Mouse (Mus musculus): Measurements from ENCODE around the gene Vdr. TPM values are rescaled to one million over a fixed set of nuclear protein-coding genes. Genes with fewer than 3 reads are reported as not detected.

The Vdr gene
- total RNA-seq, 2 experiments from 2014 or later: 0.59 to 4.1 TPM

DNA sequence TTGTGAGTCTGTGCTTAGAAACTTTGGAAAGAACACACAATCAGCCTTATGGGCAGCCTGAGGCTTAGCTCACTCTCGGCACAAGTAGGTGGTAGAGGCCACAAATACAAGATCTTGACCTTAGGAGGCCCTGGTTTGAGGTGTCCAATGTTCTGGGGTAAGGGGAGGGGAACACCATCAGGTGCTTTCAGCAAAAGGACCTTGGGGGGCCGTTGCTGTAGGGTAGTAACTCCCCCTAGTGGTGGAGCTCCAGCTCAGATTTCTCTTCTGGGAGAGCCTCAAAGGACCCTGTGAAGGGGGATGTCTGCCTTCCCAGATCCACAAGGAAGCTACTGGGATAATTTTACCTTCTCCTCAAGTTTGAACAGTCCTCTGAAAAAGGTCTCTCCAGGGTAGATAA is 60.0 kb downstream of the Vdr start:
- ATAC-seq (ENCODE audit: poor library complexity, severe bottlenecking): 0 out of 2 replicates have a peak, but pooled peaks have one; percentile 24

GRCm38 (mm10) chr15:97849116-97849911 is 61.1 kb downstream of the Vdr start:
- peak; percentile 86 for ATAC-seq (ENCODE audit: poor library complexity, severe bottlenecking)

DNA sequence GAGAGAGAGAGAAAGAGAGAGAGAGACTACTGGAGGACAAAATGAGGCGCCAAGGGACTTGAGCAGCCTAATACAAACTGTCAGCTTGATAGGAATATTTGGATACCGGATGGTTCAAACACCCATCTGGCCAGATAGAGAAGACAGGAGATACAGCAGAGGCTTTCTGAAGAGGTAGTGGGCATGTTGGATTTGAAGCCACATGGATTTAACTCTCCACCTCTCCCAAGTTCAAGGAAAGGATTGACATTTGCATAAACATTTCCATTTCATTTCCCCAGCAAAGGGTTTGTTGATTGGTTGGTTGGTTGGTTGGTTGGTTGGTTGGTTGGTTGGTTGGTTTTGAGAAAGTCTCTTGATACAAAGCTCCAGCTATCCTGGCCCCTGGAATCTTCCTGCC is 62.6 kb downstream of the Vdr start:
- no peak for ATAC-seq (ENCODE audit: poor library complexity, severe bottlenecking)

GRCm38 (mm10) chr15:97847285-97847684 is 63.1 kb downstream of the Vdr start:
- no peak for ATAC-seq (ENCODE audit: poor library complexity, severe bottlenecking)

- no peak for ATAC-seq (ENCODE audit: poor library complexity, severe bottlenecking)
Measured at GRCm38 (mm10) chr15:97846121-97846882, 64.1 kb downstream of the Vdr start.

DNA sequence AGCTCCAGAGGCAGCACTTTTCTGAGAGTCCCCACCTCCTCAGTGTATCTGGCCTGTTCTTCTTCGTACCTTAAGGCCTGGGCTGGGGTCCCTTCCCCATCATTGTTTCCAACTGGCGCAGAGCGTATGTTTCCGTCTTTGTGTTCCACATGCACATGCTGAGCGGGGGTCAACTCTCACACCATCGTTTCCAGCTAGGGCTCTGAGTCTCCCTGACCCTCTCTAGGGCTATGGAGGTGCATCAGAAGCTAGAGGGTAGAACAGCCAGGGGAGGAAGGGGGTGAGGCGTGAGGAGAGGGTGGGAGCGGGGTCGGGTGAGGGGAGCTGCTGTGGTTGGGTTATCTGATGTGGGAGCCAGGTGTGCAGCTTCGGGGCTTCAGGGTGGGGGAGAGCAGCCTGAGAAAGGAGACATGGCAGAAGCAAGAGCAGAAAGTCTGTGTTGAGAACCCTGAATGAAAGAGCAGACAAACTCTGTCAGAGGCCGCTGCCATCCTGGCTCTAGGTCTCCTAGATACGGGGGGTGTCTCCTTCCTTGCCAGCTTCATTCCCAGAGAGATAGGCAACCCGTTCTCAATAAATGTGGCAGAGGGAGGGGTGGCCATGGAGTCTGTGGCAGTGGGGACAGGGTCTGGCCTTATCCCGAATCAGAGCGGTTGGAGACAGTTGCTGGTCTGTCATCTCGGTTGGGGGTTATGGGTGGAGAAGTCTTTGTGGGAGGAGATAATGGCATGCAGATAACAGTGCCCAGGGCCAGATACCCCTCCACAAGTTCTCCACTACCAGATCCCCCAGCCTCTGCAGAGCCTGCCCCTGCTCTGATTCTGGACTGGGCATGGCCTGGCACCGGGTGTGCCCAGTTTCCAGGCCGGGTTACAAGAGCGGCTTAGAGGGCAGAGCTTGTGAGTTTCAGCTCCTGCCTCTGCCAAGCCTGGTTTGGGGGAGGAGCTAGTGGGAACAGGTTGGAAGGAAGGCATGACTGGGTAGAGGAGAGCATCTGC is 66.1 kb downstream of the Vdr start, which contains the start of gene Hdac7:
Hdac7 (minus strand) TSS at position 466 of the 998 bp plus-strand sequence.
- no peak for ATAC-seq (ENCODE audit: poor library complexity, severe bottlenecking)

DNA sequence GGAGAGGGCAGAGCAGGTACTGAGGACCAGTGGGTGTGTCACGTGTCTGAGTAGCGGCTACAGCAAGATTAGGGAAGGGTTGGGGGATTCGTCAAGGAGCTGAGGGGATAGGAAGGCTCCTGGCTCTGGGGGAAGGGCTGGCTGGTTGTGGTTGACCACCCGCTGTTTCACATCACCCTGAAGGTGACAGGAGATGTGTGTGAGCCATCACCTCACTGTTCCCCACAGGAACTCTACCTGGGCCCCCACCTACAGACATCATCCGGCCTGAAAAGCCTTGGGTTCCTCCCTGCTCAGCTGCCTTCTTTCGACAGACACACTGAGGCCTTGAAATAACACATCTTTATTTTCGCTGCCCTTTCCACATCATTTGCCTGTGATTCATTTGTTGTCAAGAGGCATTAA is 67.2 kb downstream of the Vdr start:
- no peak for ATAC-seq (ENCODE audit: poor library complexity, severe bottlenecking)

- ATAC-seq (ENCODE audit: poor library complexity, severe bottlenecking): no peak
Measured at GRCm38 (mm10) chr15:97842058-97842457, 68.4 kb downstream of the Vdr start.

DNA sequence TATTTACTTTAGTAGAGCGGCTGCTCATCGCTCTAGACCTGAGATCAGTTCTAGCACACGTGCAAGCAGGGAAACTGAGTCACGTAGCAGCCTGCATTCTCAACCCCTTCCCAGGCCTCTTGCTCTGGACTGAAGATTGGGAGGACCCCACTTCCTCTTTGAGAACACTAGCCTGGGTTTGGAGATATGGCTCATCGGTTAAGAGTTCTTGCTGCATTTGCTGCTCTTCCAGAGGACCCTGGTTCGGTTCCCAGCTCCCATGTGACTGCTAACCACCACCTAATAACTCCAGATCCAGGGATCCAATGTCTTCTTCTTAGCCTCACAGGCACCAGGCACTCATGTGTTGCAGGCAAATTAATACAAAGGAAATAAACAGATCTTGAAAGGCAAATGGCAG is 69.0 kb downstream of the Vdr start:
- ATAC-seq (ENCODE audit: poor library complexity, severe bottlenecking): no peak

DNA sequence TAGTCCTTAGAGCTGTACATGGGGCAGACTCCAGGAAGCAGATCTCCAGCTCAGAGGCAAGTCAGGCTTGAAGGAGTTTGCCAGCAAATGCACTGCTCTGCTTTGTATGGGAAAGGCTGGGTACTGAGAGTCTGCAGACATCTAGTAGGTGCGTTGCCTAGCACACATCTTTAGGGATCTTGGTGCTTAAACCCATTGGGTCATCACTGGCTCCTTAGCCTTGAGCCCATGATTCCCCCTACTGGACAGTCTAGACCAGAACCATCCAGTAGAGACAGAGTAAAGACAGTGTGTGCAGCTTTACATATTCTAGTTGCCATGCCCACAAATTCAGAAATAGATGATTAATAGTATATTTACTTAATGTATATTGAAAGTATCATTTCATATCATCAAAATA is 69.6 kb downstream of the Vdr start:
- peak; percentile 36; the same call in 1 of the 2 replicates for ATAC-seq (ENCODE audit: poor library complexity, severe bottlenecking)

GRCm38 (mm10) chr15:97839991-97840455 is 70.4 kb downstream of the Vdr start:
- ATAC-seq (ENCODE audit: poor library complexity, severe bottlenecking): 0 out of 2 replicates have a peak, but pooled peaks have one; percentile 7

DNA sequence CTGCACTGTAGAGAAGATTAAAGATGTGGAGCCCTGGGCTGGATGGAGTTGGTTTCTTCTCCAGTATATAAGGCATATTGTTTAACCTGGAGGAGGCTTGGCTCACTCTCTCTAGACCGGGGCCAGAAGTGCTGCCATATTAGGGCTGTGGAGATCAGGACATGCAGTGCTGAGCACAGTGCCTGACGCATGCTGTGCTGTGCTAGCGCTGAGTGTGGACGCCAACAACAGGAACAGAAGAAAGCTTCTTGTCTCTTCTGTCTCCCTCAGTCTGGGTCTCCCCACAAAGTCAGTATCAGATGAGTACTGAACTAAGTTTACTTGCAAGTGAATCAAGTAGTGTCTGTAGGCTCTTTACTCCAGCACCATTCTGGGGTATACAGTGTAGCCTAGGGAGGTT is 71.0 kb downstream of the Vdr start:
- no peak for ATAC-seq (ENCODE audit: poor library complexity, severe bottlenecking)

DNA sequence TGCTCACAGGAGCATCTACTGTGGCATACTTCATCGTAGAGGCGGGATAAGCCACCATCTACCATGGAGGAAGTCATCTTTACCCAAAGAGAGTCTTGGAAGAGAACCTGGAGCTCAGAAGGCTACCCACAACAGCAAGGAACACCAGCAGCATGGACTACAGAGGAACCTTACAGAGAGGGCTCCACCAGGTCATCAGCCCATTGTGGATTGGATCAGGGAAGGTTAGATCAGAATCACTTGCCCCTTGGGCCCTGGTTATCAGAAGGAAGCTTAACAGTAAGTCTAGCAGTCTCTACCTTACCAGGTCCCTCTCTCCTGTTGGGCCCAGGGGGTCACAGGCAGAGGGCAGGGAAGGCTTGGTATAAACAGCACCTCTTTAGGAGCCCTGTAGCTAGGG is 71.4 kb downstream of the Vdr start:
- ATAC-seq (ENCODE audit: poor library complexity, severe bottlenecking): no peak

DNA sequence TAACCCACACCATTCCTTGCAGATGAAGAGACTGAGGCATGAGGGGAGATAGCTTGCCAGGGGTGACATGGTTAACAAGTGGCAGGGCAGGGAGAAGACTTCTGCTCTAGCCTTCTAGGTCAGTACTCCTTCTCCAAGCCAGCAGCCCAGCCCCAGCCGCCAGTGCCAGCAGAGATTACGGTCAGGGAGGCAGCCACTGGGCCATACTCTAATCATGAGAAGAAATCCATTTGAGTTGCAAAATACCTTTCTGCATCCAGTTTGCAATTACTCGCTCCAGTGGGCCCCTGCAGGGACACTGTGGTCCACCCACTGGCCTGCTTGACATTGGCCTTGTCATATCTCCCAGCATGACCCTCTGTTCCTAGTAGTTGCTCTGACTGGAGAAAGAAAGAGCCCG is 72.0 kb downstream of the Vdr start:
- ATAC-seq (ENCODE audit: poor library complexity, severe bottlenecking): no peak

GRCm38 (mm10) chr15:97837491-97838061 is 72.9 kb downstream of the Vdr start:
- ATAC-seq (ENCODE audit: poor library complexity, severe bottlenecking): no peak

- no peak for ATAC-seq (ENCODE audit: poor library complexity, severe bottlenecking)
Measured at GRCm38 (mm10) chr15:97836894-97837247, 73.6 kb downstream of the Vdr start.

- ATAC-seq (ENCODE audit: poor library complexity, severe bottlenecking): no peak
Measured at GRCm38 (mm10) chr15:97836153-97836893, 74.1 kb downstream of the Vdr start.

GRCm38 (mm10) chr15:97832764-97833479 is 77.5 kb downstream of the Vdr start:
- peak; percentile 25; the same call in 1 of the 2 replicates for ATAC-seq (ENCODE audit: poor library complexity, severe bottlenecking)
